Mouse (Mus musculus) gastrocnemius, postnatal 4 days (tissue): ENCODE data around the gene Theg. TPM values are rescaled to one million over a fixed set of nuclear protein-coding genes. Genes with fewer than 3 reads are reported as not detected.
A peak's percentile ranks its signal among the peaks of the same experiment; 100 is the strongest.

Experiments used
- DNase-seq, 2 experiments: peaks; one replicate each; pipeline ENCODE4 v3.0.0; 2021 to 2022; ENCODE audit warnings: low spot score in 2 of 2, mixed read lengths in 2 of 2
- microRNA-seq: library from miRNA; unstranded; fragments of <30 nt; microRNA quantifications from one replicate; pipeline ENCODE4 v1.2.0, GENCODE M21; 2021
- total RNA-seq, 2 experiments: library from RNA; stranded (reverse); gene quantifications; 2 replicates each; pipeline ENCODE4 v1.2.3; 2021

Theg gene
- total RNA-seq, 2 experiments from 2014 or later: not detected

DNA sequence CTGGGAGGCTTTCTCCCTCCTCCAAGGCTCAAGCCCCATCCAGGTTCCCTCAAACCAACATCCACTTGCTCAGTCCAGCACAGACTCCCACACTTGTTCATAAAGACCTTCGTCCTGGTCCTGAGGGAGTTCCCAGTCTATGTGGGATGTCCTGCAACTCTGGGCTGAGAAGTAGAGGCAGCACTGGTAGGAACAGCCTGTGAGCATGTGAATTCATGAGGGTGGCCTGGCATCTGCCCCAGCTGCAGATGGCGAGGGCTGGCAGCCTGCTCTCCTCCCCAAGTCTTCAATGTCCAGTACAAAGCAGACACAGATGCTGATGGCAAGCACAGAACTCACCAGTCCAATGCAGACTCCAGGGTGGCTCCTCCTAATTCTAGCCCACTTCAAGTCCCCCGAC lies 48.8 kb downstream of the Theg start:
- no peak for DNase-seq

DNA sequence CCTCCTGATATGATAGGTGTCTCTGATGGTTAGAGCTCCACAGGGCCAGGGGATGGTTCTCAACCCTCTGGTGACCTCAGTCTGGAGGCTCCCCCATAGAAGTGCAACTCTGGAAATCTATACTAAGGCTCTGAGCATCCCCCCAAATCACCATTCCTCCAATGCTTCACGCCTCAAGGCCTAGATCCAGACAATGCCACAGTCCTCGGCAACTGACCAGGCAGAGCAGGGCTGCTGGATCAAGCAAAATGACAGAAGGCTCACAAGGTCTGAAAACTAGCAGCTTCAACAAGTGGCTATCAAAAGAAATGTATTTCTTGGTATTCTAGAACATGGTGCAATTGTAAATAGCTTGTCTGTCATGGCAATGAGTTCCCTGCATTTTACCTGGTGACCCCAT lies 49.4 kb downstream of the Theg start:
- peak in 1 of 2 experiments; percentile 4 for DNase-seq

- DNase-seq: peak in 1 of 2 experiments; percentile 4
Measured at GRCm38 (mm10) chr10:79537271-79537670, 49.9 kb downstream of the Theg start.

DNA sequence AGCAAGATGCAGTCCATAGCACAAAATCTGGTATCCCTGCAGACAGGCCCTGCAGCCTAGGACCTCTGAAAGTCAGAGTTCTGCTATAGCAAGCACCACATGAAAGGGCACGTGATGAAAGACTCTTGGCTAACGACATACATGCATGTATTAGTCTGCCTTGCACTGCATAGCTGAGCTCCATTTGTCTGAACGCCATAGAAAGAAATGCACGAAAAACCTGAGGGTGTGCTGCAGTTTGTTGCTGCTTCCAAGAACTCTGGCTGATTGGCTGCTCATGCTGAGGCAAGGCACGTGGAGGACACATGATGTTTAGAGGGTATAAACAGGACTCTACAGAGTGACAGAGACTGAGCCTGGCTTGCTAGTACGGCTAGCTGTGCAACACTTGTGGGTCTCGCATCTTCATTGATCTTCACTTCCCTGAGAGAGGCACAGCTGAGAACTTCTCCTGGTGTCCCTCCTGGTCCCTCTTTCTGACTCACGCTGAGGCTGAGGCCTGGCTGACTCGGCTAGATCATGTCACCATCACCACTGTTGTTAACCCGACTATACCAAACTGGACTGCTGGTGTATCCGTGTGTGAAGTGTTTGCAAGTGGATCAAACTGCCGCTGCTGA lies 50.6 kb downstream of the Theg start:
- no peak for DNase-seq

DNA sequence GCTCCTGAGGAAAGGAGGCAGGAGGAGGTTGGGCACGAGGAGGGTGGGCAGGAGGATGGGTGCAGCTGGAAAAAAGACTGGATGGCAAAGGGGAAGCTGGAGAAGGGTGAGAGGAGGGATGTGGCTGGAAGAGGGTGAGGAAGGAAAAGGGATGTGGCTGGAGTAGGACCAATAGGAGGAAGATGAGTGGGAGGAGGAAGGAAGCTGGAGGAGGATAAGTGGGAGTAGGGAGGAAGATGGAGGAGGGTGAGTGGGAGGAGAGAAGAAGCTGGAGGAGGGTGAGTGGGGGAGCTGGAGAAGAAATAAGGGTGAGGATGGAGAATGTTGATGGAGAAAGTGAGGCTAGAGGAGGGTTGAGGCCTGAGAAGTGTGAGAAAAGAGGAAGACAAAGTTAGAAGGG lies 51.7 kb downstream of the Theg start:
- DNase-seq: peak in 1 of 2 experiments; percentile 4

DNA sequence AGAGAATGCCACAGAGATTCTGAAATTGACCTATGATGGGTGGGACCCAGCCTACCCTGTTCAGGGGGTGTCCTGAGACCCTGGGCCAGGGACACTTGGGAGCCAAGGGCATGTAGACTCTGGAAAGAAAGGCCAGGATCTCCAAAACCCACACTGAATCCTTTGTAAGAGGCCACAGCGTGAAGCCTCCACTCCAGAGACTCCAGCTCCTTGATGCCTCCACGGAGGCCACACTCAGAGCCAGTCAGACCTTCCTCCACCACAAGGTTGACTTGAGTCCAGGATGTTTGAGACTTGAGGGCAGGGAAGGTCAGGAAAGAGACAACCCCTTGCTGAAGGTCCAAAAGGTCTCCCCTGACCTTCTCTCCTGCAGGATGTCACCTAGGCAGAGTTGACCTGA lies 52.7 kb downstream of the Theg start:
- no peak for DNase-seq

DNA sequence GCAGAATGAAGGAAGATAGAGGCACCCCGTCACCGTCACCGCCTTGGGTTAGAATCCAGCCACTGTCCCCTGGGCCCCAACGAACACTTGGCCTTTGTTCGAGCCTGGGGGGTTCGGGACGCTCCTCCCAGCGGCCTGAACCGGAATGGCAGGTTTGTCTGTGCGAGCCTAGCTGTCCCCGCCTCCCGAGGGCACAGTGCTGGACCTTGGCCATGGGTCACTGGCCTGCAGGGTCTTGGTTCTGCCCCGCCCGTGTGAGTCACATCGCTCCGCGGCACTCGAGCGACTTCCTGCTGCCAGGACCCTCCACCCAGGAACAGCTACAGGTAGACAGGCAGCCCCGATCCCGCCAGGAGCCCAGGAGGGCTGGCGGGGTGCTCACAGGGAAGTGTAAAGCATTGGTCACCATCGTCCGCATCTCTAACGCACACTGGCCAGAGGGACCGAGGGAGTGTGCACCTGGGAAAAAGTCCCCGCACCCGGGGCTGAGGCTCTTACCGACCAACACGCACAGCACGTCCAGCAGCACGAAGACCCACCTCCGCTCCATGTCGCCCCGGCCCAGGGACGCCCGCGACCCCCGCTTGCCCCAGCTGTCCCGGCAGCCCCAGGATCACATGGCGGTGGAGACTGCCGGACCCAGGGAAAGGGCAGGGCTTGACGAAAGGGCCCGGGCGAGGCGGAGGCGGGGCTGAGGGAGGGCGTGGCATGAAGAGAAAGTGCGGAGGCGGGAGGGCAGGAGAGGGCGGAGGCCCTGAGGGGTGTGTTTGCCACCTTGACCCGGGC lies 53.8 kb downstream of the Theg start, which contains the start of gene Plpp2:
Plpp2 (minus strand) TSS at position 671 of the 786 bp plus-strand sequence.
- peak; percentile 42 to 66 for DNase-seq

DNA sequence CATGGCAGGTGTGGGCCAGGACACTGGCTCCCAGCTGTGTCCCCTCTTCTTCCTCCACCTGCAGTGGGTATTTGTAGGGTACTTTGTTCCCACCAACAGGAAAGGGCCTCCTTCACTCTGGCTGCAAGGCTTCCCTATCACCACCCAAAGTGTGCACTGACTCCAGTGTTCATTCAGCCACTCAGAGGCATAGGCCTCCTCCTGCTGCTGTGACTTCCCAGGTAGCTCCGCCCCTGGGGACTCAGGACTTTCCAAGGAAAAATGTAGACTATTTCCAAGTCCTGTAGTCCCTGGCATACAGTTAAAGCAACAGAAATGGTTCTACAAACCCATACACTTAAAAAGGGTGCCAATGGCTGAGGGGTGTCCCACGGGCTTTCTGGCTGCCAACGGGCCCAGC lies 54.5 kb downstream of the Theg start:
- DNase-seq: peak in 1 of 2 experiments; percentile 6

GRCm38 (mm10) chr10:79531593-79531992 lies 55.5 kb downstream of the Theg start:
- no peak for DNase-seq

GRCm38 (mm10) chr10:79530721-79531120 lies 56.4 kb downstream of the Theg start:
- peak in 1 of 2 experiments; percentile 14 for DNase-seq

DNA sequence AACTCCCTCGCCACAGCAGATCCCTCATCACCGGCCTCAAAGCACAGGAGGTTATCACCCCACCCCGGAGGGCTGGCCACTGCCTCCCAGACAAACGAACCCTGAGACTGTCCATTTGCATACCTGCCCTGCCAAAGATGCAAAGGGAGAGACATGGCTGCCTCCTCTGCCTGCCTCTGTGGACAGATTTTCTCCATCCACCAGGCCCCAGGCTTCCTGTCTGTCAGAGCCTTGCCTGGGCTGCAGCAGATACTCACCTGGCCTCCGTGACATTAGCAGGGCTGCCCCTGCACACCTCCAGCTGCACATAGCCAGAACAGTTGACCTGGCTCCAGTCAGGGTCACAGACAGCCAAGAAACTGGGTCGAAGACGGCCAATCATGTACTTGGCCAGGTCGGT lies 56.9 kb downstream of the Theg start:
- peak in 1 of 2 experiments; percentile 12 for DNase-seq

DNA sequence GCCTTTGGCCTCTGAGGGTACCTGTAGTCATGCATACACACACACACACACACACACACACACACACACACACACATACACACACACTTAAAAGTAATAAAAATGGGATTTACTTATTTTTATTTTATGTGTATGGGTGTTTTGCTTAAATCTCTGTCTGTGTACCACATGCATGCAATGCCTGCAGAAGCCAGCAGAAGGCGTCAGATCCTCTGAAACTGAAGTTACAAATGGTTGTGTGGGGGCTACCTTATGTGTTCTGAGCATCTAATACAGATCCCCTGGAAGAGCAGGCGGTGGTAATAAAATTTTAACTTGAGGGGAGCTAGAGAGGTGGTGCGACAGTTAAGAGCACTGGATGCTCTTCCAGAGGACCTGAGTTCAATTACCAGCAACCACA lies 59.0 kb downstream of the Theg start:
- no peak for DNase-seq

- DNase-seq: no peak
Measured at GRCm38 (mm10) chr10:79527453-79527845, 59.7 kb downstream of the Theg start.

GRCm38 (mm10) chr10:79526661-79527452 lies 60.3 kb downstream of the Theg start:
- no peak for DNase-seq

Small RNA genes within 50 kb of the gene (microRNA-seq; reads per million reads assigned to microRNA genes)
- not detected for gene Mir6909

Other genes starting within 250 kb of the Theg start
- not detected for gene Vmn2r82, start 230.8 kb downstream of the Theg start, total RNA-seq
- gene Vmn2r83, start 118.6 kb downstream of the Theg start, total RNA-seq: not detected
- 1 to 10 TPM; 4.5 to 4.6 TPM for gene Plpp2, start 53.5 kb downstream of the Theg start, total RNA-seq
- 10 to 100 TPM; 24.0 to 25.4 TPM for gene Mier2, start 32.1 kb downstream of the Theg start, total RNA-seq
- under 1 TPM; 0.07 to 0.13 TPM for gene C2cd4c, start 26.7 kb upstream of the Theg start, total RNA-seq
- 1 to 10 TPM; 5.8 to 5.9 TPM for gene Shc2, start 50.6 kb upstream of the Theg start, total RNA-seq
- not detected for gene Odf3l2, start 58.4 kb upstream of the Theg start, total RNA-seq
- gene Madcam1, start 77.2 kb upstream of the Theg start, total RNA-seq: under 1 TPM in 1 of 2 experiments, not detected in 1; 0.39 TPM
- 10 to 100 TPM; 21.2 to 21.6 TPM for gene Tpgs1, start 82.0 kb upstream of the Theg start, total RNA-seq
- 100 to 1,000 TPM; 307 to 315 TPM for gene Cdc34, start 94.9 kb upstream of the Theg start, total RNA-seq
- 1 to 10 TPM; 2.5 to 3.8 TPM for gene Gzmm, start 101.7 kb upstream of the Theg start, total RNA-seq
- gene Bsg, start 117.2 kb upstream of the Theg start, total RNA-seq: 100 to 1,000 TPM; 390 to 392 TPM
- gene Hcn2, start 129.3 kb upstream of the Theg start, total RNA-seq: under 1 TPM; 0.96 TPM
- 10 to 100 TPM; 25.5 to 27.8 TPM for gene Polrmt, start 159.2 kb upstream of the Theg start, total RNA-seq
- gene Fgf22, start 167.7 kb upstream of the Theg start, total RNA-seq: not detected
- gene Rnf126, start 179.6 kb upstream of the Theg start, total RNA-seq: 10 to 100 TPM; 45.0 to 52.5 TPM
- 1 to 10 TPM; 1.1 to 2.1 TPM for gene Fstl3, start 189.9 kb upstream of the Theg start, total RNA-seq
- not detected for gene Prss57, start 203.6 kb upstream of the Theg start, total RNA-seq
- 10 to 100 TPM; 42.1 to 50.8 TPM for gene Palm, start 206.2 kb upstream of the Theg start, total RNA-seq
- under 1 TPM in 1 of 2 experiments, not detected in 1; 0.42 TPM for gene Misp, start 233.7 kb upstream of the Theg start, total RNA-seq